Mouse (Mus musculus): ENCODE results near the gene Dnajc19.

The Dnajc19 gene

GRCm38 (mm10) chr3:34062352-34062751 is 18.8 kb downstream of the Dnajc19 start:
- TF ChIP-seq GATA4 (IDR thresholded peaks at IDR 0.05; ENCODE audit: insufficient replicate concordance, low read length) = no peak

- no peak for TF ChIP-seq GATA4 (IDR thresholded peaks at IDR 0.05; ENCODE audit: insufficient replicate concordance, low read length)
These were observed 39.1 kb downstream of the Dnajc19 start for GRCm38 (mm10) chr3:34041990-34042389.

- TF ChIP-seq GATA4 (IDR thresholded peaks at IDR 0.05; ENCODE audit: insufficient replicate concordance, low read length) = no peak
These were observed 45.4 kb downstream of the Dnajc19 start for GRCm38 (mm10) chr3:34035706-34036105.

- TF ChIP-seq GATA4 (IDR thresholded peaks at IDR 0.05; ENCODE audit: insufficient replicate concordance, low read length) = no peak
These were observed 46.3 kb downstream of the Dnajc19 start for GRCm38 (mm10) chr3:34034803-34035202.

- no peak for TF ChIP-seq GATA4 (IDR thresholded peaks at IDR 0.05; ENCODE audit: insufficient replicate concordance, low read length)
These were observed 47.3 kb downstream of the Dnajc19 start for GRCm38 (mm10) chr3:34033720-34034364.

- TF ChIP-seq GATA4 (IDR thresholded peaks at IDR 0.05; ENCODE audit: insufficient replicate concordance, low read length) = no peak
These were observed 50.5 kb downstream of the Dnajc19 start for GRCm38 (mm10) chr3:34030601-34031000.

GRCm38 (mm10) chr3:34028935-34029334 is 52.2 kb downstream of the Dnajc19 start:
- TF ChIP-seq GATA4 (IDR thresholded peaks at IDR 0.05; ENCODE audit: insufficient replicate concordance, low read length) = no peak

- no peak for TF ChIP-seq GATA4 (IDR thresholded peaks at IDR 0.05; ENCODE audit: insufficient replicate concordance, low read length)
These were observed 59.8 kb downstream of the Dnajc19 start for GRCm38 (mm10) chr3:34021259-34021828.

GRCm38 (mm10) chr3:34020382-34021258 is 60.5 kb downstream of the Dnajc19 start:
- TF ChIP-seq GATA4 (IDR thresholded peaks at IDR 0.05; ENCODE audit: insufficient replicate concordance, low read length) = no peak

GRCm38 (mm10) chr3:34019540-34020381 is 61.4 kb downstream of the Dnajc19 start, which contains the start of gene Fxr1:
Fxr1 (plus strand) TSS chr3:34019943.
- TF ChIP-seq GATA4 (IDR thresholded peaks at IDR 0.05; ENCODE audit: insufficient replicate concordance, low read length) = no peak

- no peak for TF ChIP-seq GATA4 (IDR thresholded peaks at IDR 0.05; ENCODE audit: insufficient replicate concordance, low read length)
These were observed 72.9 kb downstream of the Dnajc19 start for GRCm38 (mm10) chr3:34008191-34008590.

- TF ChIP-seq GATA4 (IDR thresholded peaks at IDR 0.05; ENCODE audit: insufficient replicate concordance, low read length) = no peak
These were observed 73.5 kb downstream of the Dnajc19 start for GRCm38 (mm10) chr3:34007611-34008010.

- TF ChIP-seq GATA4 (IDR thresholded peaks at IDR 0.05; ENCODE audit: insufficient replicate concordance, low read length) = no peak
These were observed 74.3 kb downstream of the Dnajc19 start for GRCm38 (mm10) chr3:34006824-34007223.

GRCm38 (mm10) chr3:34006301-34006700 is 74.8 kb downstream of the Dnajc19 start:
- TF ChIP-seq GATA4 (IDR thresholded peaks at IDR 0.05; ENCODE audit: insufficient replicate concordance, low read length) = no peak

All from liver, adult (tissue).